Mouse (Mus musculus) cerebellum, postnatal 10 days (tissue): ENCODE measurements around the gene Gpr89.
A peak's percentile ranks its signal among the peaks of the same experiment; 100 is the strongest.

Source experiments
- DNase-seq, 2 experiments: peaks; one replicate each; pipeline ENCODE4 v3.0.0; 2021; ENCODE audit warnings: mixed read lengths in 2 of 2

Gpr89 gene

DNA sequence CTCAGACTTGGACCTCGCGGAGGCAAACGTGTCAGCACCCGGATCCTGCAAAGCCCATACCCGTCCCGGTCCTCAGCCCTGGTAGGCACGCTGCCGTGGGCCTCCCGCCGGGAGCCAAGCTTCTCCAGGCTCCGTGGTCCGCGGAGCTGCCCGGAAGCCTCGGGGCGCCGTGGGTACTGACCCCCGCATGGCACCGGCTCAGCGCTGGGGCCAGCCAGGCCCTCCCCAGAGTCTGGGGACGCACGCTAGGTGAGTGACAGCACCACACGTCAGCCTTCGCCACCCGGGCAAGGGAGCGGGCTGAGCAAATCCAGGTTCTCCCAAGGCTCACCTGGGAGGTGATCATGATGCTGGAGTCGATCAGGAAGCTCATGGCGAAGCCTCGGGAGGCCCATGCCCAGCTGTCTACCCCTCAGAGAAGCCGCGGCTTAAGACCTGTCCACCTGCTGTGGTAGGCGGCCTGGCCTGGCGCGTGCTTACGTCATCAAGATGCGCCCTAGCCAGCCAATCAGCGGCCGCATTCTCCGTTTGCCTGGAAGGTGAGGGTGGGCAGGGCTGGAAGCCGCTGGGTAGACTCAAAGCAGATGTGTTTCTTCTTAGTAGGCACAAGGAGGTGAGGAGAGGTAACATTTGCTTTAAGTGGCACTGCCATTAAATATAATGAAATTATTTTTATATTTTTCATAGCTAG is at the start of gene Gpr89:
Gene Gpr89, minus strand, starts transcription at position 496 of the 691 bp plus-strand sequence.
- DNase-seq, result peak; percentile 98

DNA sequence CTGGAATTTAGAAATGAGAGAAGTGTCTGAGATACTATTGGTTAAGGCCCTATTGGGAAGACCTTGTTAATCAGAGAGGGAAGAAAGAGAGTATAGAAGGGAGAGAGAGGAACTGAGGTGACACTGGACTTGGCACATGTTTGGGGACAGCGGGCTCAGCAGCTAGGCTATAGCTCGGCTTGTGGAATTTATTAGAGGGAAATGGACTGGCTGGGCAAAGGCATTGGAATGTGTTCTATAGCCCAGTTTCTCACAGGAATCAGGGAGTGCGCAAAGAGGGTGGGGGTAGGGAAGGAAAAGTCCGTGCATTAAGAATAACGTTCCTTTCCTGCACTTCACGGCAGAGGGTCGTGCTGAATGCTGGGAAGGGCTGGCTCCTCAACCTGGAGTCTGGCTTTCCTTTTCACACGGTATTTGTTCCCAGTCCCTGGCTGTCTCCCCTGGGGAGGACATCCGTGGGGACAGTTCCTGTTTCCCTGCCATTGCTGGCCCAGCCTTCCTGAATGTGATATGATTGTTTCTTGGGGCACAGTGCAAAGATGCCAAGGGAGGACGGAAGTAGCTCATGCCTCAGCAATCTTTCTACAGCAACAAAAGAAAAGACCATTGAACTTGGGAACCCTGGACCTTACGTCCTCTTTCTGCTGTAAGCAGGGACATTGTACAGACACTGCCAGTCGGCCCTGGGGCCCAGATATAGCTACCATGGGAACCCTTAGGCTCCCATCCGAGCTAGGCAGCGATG is 48.5 kb upstream of the Gpr89 start:
- no peak for DNase-seq

DNA sequence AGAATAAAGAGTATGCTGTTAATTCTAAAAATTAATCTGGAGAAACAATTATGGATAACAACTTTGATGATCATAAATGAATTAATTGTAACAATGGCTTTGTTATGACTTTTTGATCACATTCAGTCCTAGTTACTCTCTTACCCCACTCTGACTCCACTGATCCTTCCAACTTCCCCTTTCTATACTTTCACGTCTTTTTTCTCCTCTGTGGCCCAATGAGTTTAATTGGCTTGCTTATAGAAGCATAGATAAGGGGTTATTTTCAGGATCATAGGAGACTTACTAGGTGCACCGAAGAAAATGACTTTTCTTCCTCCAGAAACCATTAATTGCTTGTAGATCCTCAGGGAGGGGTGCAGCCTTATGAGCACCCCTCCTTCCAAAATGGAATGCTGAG is 37.6 kb upstream of the Gpr89 start:
- DNase-seq, result no peak

DNA sequence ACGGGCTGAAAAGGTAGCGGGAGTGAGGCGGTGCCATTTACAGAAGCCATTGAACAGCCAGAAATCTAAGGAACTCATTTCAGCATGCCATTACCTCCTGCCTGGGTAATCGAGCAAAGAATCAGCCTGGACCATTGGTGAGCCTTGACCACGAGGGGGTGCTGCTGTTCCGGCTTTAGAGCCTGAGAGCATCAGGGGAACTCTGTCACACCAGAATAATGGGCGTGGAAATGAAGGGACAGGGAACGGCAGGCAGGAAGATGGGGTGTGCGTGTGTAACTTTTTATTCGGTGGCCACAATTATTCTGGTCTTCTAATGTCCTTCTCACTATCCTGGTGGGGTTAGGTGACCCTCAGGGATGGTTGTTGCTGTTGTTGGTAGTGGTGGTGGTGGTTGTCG is 33.6 kb upstream of the Gpr89 start:
- peak; percentile 97 to 98 for DNase-seq

DNA sequence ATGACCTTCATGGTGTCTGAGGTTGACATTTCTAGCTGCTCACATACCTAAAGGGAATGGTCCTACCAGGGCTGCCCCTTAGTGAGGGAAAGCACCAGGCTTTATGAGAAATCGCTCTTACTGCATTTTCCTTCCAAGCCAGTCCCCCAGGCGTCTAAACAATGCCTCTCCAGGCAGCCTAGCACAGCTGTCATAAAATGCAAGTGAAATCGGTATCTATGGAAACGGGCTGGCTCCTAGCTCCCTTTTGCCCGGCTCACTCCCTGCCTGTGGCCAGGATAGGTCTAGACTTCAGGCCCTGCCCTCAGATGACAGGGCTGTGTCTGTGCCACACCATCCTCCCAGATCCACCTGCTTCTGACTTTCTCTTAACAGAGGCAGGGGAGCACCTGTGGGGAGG is 32.5 kb upstream of the Gpr89 start:
- DNase-seq, result peak; percentile 17 to 35

DNA sequence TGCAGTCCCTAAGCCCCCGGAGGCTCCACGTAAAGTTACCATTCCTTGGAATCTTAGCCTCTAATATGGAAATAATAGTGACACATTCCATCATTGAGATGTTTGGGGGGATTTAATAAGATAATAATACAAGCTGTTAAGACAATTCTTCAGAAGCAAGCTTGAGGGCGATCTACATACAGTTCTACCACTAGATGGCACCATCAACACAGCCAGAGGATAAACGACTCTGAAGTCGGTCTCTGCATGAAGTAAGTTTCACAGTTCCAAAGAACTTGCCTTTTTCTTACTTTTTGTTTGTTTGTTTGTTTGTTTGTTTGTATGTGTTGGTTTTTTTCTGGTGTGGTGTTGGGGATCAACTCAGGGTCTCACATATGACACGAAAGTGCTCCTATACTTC is 31.1 kb upstream of the Gpr89 start:
- DNase-seq, result peak; percentile 53 to 76

DNA sequence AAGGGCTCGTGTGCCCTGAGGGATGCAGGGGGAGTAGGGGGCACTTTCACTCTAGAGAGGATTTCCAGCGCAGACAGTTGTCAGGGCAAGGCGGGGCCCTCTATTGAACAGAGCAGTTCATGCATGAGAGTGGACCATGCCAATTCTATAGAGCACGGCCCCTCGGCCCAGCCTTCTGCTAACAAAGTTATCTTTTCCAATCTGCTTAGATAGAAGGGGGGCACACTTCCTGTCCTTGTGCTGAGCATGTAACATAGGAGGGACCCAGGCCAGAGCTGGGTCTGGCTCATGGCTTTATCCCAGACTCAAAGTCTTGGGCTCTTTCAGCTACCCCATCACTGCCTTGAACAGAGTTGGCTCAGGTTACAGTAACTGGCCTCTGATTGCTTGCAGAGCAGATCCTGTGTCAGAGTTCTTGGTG is 26.1 kb upstream of the Gpr89 start:
- no peak for DNase-seq

DNA sequence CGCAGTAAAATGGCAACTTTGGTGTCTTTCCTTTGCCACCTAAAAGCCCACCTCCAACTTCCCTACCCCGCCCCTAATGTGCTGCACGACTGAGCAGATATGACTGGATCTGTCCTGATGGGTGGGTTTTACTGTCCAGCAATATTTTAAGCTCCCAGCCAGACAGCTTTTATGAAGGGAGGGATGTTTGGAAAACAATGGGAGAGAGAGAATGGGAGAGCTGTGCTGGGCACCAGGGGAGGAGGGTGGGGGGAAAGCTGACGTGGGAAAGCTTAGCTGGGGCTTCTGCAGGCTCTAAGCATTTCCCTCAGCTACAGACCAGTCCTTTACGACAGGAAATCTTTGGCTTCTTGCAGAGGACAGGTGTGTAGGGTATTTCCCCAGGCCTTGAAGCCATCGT is 20.8 kb upstream of the Gpr89 start, which contains the start of gene Gja8:
Gene Gja8, minus strand, starts transcription at position 101 of the 400 bp plus-strand sequence.
- DNase-seq, result no peak

DNA sequence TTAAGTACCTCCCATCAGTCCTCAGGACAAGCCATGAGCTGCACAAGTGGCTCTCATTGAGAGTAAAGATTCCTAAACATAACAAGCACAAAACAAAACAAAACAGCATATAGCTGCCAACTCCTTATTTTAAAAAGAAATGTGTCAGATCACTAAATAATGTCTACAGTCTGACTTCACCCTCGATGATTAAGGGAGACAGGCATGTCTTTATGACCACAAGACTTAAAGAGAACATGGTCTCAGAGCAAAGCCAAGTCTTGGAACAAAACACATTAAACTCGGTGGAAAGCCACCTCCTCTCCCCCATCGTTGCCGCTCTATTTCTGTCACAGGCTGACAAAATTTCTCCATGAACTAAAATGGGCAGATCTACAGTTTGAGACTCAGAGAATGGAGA is 19.5 kb upstream of the Gpr89 start:
- no peak for DNase-seq

DNA sequence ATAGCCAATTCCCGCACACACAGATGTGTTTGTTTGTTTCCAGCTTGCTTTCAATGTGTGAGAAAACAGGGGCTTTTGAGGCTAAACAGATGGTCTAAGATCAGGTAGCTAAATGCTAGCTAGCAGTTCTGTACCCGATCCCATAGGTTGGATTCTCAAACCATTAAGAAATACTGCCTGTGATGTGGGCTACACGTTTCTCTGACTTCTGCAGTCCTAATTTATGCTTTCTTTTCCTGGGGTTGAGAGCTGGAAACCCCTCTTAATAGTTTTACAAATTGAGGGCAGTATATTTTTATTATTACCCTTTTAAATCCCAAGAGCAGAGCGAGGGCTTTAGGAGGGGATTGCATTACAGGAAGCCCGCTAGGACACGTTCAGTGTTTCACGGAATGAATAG is 15.8 kb upstream of the Gpr89 start:
- no peak for DNase-seq

DNA sequence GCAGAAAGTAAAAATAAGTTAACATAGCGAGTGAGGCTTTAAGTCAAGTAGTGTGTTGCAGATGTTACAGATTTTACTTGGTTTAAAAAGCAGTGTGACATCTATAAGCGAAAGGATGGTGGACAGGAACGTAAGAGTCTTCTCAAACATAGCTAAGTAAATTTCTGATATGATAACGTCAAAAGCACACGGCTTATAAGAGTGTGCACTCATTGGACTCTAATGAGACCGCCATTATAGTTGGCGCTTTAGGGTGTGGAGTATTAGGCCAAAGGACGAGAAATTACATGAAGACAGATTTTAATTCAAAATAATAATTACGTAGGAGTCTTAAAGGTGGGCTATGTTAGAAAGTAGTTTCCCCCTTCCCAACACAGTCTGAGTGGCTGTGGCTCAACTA is 446 bp upstream of the Gpr89 start:
- no peak for DNase-seq

DNA sequence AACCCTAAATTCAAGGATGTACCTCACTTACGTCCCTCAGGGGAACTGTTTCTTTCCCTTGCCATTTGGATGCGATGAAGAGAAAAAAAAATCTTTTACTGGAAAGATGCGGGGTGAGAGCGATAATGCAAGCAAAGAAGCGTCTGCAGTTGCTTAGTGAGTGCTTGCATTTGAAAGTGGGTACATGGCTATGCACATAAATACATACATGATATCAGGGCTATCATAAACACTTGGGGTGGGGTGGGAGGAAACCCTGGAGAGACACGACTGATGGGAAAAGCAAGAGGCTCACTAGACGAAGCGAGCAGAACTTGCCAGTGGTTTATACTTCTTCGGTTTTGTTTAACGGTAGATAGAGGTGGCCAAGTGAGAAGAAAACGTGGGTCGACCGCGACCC is 753 bp downstream of the Gpr89 start, which contains the start of gene Gja5:
Gene Gja5, plus strand, starts transcription at position 301 of the 400 bp plus-strand sequence.
- no peak for DNase-seq

DNA sequence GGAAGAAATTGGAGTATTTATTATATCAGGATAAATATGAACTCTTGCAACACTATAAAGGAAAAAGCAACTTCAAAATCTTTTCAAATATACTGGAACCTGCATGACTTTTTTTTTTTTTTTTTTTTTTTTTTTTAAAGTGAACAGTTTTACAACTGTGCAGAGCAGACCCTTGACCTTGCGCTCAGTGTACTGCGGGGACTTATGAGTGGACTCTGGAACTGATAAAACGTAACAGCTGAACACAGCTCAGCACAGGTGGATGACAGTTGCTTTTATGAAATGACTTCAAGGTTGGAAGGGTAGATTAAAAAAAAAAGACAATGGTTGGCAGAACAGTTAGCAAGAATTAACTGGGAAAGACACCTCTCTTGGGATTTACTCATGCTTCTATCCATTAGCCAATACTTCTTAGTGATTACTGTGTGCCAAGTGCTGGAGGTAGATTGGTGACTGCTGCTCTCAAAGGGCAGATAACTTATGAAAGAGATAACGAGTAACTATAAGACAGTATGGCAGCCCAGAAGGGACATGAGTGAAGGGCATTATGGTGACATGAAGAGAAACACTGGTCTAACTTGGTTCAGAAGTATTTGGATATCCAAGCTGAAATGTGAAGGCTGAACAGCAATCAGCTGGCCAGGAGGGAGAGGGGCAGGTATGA is 2.7 kb downstream of the Gpr89 start:
- DNase-seq, result no peak

DNA sequence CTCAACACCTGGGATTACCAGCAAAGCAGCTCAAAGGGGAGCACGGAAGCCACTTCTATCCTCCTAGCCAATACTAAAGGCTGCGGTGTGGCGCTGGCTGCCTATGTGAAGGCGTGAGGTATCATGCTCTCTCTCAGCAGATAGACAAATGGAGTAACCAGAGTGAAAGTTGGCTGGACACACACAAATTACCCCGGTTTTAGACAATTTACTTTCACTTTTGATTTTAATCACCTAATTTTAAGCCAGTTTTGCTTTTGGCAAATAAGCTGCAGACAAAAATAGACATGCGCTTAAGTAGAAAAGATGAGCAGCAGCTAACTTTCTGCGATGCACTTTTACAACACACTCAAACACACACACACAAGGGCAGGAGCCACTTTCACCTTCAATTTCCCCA is 21.5 kb downstream of the Gpr89 start:
- no peak for DNase-seq

DNA sequence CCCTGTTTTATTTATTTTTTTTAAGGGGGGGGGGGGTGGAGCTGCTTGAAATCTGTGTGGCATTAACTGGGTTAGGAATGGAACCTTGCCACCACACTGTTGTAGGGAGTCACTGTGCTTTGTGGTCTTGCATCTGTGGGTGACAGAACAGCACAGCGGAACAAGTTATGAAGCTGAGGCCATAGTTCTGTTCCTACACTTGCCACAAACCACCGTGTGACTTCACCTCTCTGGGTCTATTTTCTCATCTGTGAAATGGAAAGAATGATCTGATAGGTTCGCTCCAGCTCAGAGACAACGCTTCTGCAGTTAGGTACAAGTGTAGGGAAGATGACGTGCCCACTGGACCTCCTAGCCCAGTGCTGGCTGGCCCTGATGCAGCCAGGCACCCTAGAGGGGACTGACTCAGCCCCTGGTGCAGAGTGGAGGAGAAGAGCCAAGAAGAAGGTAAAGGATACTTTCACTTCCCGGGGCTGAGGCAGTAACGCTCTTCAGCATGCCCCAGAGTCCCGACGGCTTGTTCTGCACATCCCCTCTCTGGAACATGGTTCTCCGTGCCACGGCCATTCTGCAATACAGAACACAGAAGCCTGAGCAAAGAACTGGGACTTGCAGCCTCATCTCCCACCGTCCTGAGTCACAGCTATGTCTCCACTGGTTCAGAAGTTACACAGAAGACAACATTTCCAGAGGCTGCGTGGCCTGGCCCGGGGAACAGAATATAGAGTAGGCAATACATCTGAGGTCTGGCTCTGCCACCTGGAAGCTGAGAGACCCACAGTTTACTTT is 22.9 kb downstream of the Gpr89 start:
- no peak for DNase-seq

DNA sequence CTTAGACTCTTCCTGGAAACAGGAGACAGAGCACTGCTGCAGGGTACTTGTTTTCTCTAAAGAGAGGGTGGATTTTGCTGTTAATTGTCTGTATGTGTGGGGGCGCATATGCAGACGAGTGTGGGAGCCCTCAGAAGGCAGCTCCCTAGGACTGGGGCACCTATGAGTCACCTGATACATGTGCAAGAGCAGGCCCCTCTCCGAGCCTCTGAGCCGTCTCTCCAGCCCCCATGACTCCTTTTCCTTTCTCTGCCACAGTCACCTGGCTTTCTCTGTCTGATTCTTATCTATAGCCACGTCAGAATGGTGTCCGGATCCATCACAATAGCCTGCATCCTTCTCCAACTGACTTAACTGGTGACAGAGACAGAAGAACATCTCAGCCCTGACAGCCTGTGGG is 23.6 kb downstream of the Gpr89 start:
- no peak for DNase-seq

DNA sequence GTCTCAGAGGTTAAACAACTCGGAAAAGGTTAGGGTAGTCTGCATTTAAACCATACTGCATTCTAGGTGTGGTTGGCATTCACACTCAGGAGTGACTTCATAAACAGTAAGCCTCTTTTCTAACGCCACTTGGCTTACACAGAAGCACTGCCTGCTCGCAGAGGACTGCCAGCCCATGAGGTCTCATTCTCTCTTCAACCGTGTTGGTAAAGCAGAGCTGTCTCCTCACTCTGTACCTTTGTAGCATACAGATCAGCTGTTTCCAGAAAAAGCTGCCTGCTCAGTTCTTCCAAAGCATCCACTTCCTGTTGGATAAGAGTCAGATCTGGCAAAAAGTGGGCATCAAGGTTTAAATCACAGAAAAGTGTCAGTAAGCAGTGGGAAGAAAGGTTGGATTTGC is 24.8 kb downstream of the Gpr89 start:
- DNase-seq, result no peak

DNA sequence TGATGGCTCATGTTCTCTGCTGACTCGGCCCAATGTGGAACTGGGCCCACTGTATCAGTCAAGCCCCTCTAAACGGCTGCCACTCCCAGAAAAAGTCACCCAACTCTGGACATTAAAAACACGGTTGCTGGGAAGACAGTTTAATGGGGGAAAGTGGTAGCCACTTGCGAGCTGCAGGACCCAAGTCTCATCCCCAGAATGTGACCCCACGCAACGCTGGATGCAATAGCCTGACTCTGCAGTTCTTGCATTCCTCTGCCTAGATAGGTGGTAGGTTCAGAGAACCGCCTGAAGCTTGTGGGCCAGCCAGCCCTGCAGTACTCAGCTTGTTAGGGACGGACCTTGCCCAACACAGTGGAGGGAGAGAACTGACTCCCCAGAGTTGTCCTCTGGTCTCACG is 25.6 kb downstream of the Gpr89 start:
- DNase-seq, result no peak

DNA sequence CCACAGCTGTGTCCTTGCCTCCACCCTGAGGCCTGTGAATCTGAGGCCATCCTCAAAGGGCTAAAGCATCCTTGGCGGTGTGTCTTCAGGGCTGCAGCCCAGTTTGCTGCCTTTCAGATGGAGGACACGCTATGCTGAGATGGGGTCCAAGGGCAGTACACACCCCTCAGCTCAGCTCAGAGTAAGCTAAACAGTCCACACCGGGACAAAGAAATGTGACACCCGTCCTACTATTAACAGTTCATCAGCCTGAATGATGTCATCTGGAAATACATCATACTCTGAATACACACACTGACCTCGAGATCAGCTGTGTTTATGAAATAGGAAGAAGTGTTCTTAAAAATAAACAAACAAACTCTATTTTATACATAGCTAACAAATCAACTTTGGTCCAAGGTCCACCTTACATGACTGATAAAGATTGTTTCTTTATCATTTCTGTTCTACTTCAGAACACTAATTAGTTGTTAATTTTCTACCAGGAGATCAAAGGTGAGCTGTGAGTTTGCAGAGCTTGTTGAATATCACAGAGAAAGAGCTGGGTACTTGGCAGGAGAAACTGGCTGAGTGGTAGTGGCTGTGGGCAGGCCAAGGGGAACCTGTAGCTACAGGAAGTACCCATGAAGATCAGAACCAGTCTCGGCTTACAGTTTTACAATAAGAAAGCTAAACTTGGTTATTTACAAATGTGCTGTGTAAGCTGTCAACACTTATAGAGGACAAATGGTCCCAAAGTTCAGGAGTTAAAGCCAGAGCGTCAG is 30.2 kb downstream of the Gpr89 start:
- no peak for DNase-seq

DNA sequence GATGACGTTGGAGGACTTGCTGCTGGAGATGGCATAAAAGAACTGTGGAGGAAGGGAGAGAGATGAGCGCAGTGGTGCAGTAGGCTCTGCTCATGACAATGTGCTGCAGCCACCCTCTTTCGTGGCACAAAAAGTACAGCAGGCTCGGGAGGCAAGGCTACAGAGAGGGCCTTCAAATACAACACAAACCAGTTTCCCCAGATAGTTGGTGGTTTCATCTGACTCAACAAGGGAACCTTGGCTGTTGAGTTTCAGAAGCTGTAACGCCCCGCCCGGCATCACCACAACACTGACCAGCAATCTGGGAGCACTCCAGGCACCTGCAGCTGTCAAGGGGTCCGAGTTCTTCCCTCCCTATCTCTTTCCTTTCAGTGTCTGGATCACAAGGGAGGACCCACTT is 32.6 kb downstream of the Gpr89 start:
- no peak for DNase-seq

DNA sequence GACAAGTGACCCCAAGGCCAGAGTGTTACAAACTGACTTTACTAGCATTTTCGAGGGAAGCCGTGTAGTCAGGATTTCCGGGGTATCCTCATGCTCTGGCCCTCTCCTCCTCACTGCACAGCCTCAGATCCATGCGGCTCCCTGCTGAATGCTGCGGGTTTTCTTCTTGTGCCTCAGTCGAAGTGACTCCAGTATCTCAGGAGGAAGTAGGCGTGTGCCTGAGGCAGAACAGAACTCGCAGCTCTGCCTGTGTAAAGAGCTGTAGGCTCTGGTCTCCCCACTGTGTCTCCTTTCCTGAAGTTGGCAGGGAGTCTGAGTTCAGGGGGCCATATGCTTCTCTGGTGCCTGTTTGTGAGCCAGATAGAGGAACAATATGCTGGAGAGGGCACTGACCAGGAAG is 34.1 kb downstream of the Gpr89 start:
- no peak for DNase-seq

DNA sequence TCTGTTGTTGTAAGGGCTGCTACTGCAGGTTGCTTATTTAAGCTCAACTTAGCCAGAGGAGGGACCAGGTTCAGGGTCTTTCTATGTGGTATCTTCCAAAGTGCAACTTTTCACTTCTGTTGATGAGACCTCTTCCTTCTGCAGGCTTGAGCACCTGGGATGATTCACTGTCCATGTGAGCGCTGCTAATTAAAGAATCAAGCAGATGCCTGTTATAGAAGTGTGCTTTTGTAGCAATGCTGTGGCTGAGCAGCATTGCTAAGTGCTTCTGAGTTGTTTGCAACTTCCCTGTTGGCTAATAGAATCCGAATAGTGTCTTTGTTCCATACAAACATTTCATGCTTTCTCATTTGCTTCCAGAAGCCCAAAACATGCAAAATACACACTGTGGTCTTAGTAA is 34.9 kb downstream of the Gpr89 start:
- DNase-seq, result no peak
